Mouse (Mus musculus) limb, embryonic 11.5 days (tissue): ENCODE results near the gene Anxa3. TPM values are rescaled to one million over a fixed set of nuclear protein-coding genes. Genes with fewer than 3 reads are reported as not detected.

ENCODE experiments used
- ATAC-seq: fragments of 200-750 bp; cut with Nextera tagmentation; 2 replicates; pipeline ENCODE4 v1.8.0; 2017; ENCODE audit warnings: low read depth; ENCODE audit not compliant: insufficient number of reproducible peaks, low FRiP score, low TSS enrichment
- DNase-seq: peaks from one replicate; pipeline ENCODE4 v3.0.0-alpha.2; 2015; ENCODE audit warnings: low spot score
- H3K27ac ChIP-seq: fragments of 300-500 bp; sonication (generic); replicated peaks from 2 replicates; pipeline ENCODE4 v1.5.1; 2014; ENCODE audit warnings: low read depth, mild to moderate bottlenecking, low read length
- H3K27me3 ChIP-seq: fragments of 300-500 bp; sonication (generic); 2 replicates; pipeline ENCODE4 v1.6.1; 2014; ENCODE audit warnings: mild to moderate bottlenecking, low read length, mixed read lengths; ENCODE audit not compliant: control insufficient read depth, insufficient read depth
- H3K36me3 ChIP-seq: fragments of 300-500 bp; sonication (generic); 2 replicates; pipeline ENCODE4 v1.6.1; 2014; ENCODE audit warnings: mild to moderate bottlenecking, low read length, moderate library complexity, mixed read lengths; ENCODE audit not compliant: control insufficient read depth, insufficient read depth
- H3K4me1 ChIP-seq: fragments of 300-500 bp; sonication (generic); 2 replicates; pipeline ENCODE4 v1.6.1; 2014; ENCODE audit warnings: low read length, mixed read lengths; ENCODE audit not compliant: control insufficient read depth, insufficient read depth
- H3K4me2 ChIP-seq: fragments of 300-500 bp; sonication (generic); 2 replicates; pipeline ENCODE4 v1.6.1; 2014; ENCODE audit warnings: low read depth, mild to moderate bottlenecking, moderate library complexity; ENCODE audit not compliant: severe bottlenecking
- H3K4me3 ChIP-seq: fragments of 300-500 bp; sonication (generic); 2 replicates; pipeline ENCODE4 v1.5.1; 2014; ENCODE audit warnings: low read depth, low read length
- H3K9ac ChIP-seq: fragments of 300-500 bp; sonication (generic); 2 replicates; pipeline ENCODE4 v1.6.1; 2014; ENCODE audit warnings: mild to moderate bottlenecking, low read length
- H3K9me3 ChIP-seq: fragments of 300-500 bp; sonication (generic); 2 replicates; pipeline ENCODE4 v1.6.1; 2016; ENCODE audit warnings: low read length; ENCODE audit not compliant: control insufficient read depth
- WGBS: fragments of 180-500 bp; shearing (Covaris S2); extraction: QIAGEN DNeasy Blood & Tissue Kit; methylation state at CpG from one replicate; pipeline ENCODE4 v1.1.7; 2014; 5-methylcytosine and 5-hydroxymethylcytosine counted together
- polyA plus RNA-seq: library from polyadenylated mRNA; unstranded; fragments of >200 nt; fragmentation: Nextera tagmentation; extraction: Ambion mirVana; gene quantifications from 2 replicates; pipeline ENCODE4 v1.2.1, GENCODE M21; 2014

The Anxa3 gene
- polyA plus RNA-seq, 1 experiment from 2014 or later: 17.1 TPM

GRCm38 (mm10) chr5:96885202-96885601 is 92.1 kb downstream of the Anxa3 start:
- H3K4me1 ChIP-seq: no peaks in the 10 kb centered on the region
- no peaks in the 10 kb centered on the region for H3K9me3 ChIP-seq
- no peak overlapping the region for H3K27ac ChIP-seq
- H3K4me2 ChIP-seq: no peak overlapping the region
- DNase-seq (no peak), ATAC-seq (no peak)
- WGBS: 86% methylated on average over 7 of the region's 7 CpGs
- H3K36me3 ChIP-seq: no peaks in the 10 kb centered on the region
- no peak overlapping the region for H3K4me3 ChIP-seq
- H3K27me3 ChIP-seq: no peaks in the 10 kb centered on the region
- H3K9ac ChIP-seq: no peak overlapping the region

- H3K9ac ChIP-seq: no peak overlapping the region
- no peak overlapping the region for H3K4me3 ChIP-seq
- H3K9me3 ChIP-seq: no peaks in the 10 kb centered on the region
- H3K36me3 ChIP-seq: no peaks in the 10 kb centered on the region
- WGBS: 91% methylated on average over 3 of the region's 3 CpGs
- ATAC-seq (no peak), DNase-seq (no peak)
- no peak overlapping the region for H3K27ac ChIP-seq
- H3K4me1 ChIP-seq: no peaks in the 10 kb centered on the region
- H3K4me2 ChIP-seq: no peak overlapping the region
- H3K27me3 ChIP-seq: no peaks in the 10 kb centered on the region
Measured at GRCm38 (mm10) chr5:96888396-96888795, 95.3 kb downstream of the Anxa3 start.

- DNase-seq: no peak
- no peaks in the 10 kb centered on the region for H3K9me3 ChIP-seq
- no peaks in the 10 kb centered on the region for H3K36me3 ChIP-seq
- H3K4me3 ChIP-seq: no peak overlapping the region
- H3K27me3 ChIP-seq: no peaks in the 10 kb centered on the region
- no peak for ATAC-seq
- 86% methylated on average over 5 of the region's 5 CpGs for WGBS
- H3K9ac ChIP-seq: no peak overlapping the region
- H3K27ac ChIP-seq: no peak overlapping the region
- no peaks in the 10 kb centered on the region for H3K4me1 ChIP-seq
- no peak overlapping the region for H3K4me2 ChIP-seq
Measured at GRCm38 (mm10) chr5:96890367-96890766, 97.2 kb downstream of the Anxa3 start.

Other genes with a start within 250 kb of the Anxa3 start
- 7.8 and 8.2 TPM in 2 replicates for gene Bmp2k, start 204.3 kb downstream of the Anxa3 start, polyA plus RNA-seq